Mouse (Mus musculus): ENCODE results near the gene Nat8l. TPM values are rescaled to one million over a fixed set of nuclear protein-coding genes. Genes with fewer than 3 reads are reported as not detected.

Nat8l gene
- polyA plus RNA-seq, 1 experiment from 2014 or later = 0.12 TPM

- peaks cover 43% of the 10 kb centered on the region for H3K27me3 ChIP-seq (ENCODE audit: control insufficient read depth, insufficient read depth, low read depth, low read length)
- no peak for ATAC-seq (ENCODE audit: low read depth)
Observed at GRCm38 (mm10) chr5:33999466-34000090, 3.8 kb downstream of the Nat8l start.

DNA sequence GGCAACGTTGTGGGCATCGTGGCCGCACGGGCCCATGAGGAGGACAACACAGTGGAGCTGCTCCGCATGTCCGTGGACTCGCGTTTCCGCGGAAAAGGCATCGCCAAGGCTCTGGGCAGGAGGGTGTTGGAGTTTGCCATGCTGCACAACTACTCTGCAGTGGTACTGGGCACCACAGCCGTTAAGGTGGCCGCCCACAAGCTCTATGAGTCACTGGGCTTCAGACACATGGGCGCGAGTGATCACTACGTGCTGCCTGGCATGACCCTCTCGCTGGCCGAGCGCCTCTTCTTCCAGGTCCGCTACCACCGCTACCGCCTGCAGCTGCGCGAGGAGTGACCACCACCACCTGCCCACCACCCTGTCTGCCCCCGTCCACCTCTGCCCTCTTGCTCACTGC, 5.0 kb downstream of the Nat8l start:
- Histone ChIP-seq H3K36me3 (ENCODE audit: control insufficient read depth, insufficient read depth) (no peaks in the 10 kb centered on the region), H3K4me2 (ENCODE audit: low read depth, low read length) (no peak overlapping the region), H3K27me3 (ENCODE audit: control insufficient read depth, insufficient read depth, low read depth, low read length) (peaks cover 31% of the 10 kb centered on the region), H3K27ac (ENCODE audit: low read length) (no peak overlapping the region), H3K9ac (ENCODE audit: low read depth, low read length) (no peak overlapping the region), H3K4me3 (ENCODE audit: low read depth, low read length) (no peak overlapping the region), H3K4me1 (ENCODE audit: control insufficient read depth, low read depth, low read length) (no peaks in the 10 kb centered on the region; the same call in none of the 2 replicates), H3K9me3 (replicated peaks; ENCODE audit: control insufficient read depth, low read length) (no peaks in the 10 kb centered on the region)
- WGBS (ENCODE audit: insufficient replicate concordance) = 85% methylated on average over 25 of the region's 25 CpGs
- no peak for ATAC-seq (ENCODE audit: low read depth)

More at GRCm38 (mm10) chr5:33999466-34000090, 3.8 kb downstream of the Nat8l start:
- Histone ChIP-seq H3K9ac (ENCODE audit: low read depth, low read length) (no peak overlapping the region), H3K36me3 (ENCODE audit: control insufficient read depth, insufficient read depth) (no peaks in the 10 kb centered on the region), H3K4me1 (ENCODE audit: control insufficient read depth, low read depth, low read length) (no peaks in the 10 kb centered on the region; the same call in none of the 2 replicates), H3K4me3 (ENCODE audit: low read depth, low read length) (no peak overlapping the region), H3K4me2 (ENCODE audit: low read depth, low read length) (no peak overlapping the region), H3K9me3 (replicated peaks; ENCODE audit: control insufficient read depth, low read length) (no peaks in the 10 kb centered on the region), H3K27ac (ENCODE audit: low read length) (no peak overlapping the region)
- 60% methylated on average over 6 of the region's 6 CpGs for WGBS (ENCODE audit: insufficient replicate concordance)

DNA sequence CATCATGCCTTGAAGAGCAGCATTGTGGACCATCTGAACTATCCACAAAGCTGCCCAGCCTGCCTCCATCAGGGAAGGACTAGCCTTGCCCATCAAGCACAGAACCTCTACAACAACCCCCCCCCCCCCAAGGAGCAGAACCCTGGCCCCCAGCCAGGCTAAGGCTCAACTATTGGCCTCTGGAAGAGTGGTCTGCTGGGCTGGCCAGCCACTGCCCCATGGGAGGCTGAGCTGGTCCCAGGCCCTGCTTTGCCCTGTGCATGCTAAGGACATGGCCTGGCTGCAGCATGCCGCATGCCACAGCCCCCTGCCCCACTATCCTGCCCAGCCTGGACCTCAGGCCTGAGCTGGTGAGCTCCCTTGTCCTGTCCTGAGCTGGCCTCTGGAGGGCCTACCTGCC, 5.6 kb downstream of the Nat8l start:
- H3K9me3 ChIP-seq (replicated peaks; ENCODE audit: control insufficient read depth, low read length) = no peaks in the 10 kb centered on the region
- no peak overlapping the region for H3K9ac ChIP-seq (ENCODE audit: low read depth, low read length)
- H3K4me3 ChIP-seq (ENCODE audit: low read depth, low read length) = no peak overlapping the region
- 69% methylated on average over 1 of the region's 1 CpGs for WGBS (ENCODE audit: insufficient replicate concordance)
- no peaks in the 10 kb centered on the region; the same call in 1 of the 2 replicates for H3K4me1 ChIP-seq (ENCODE audit: control insufficient read depth, low read depth, low read length)
- H3K27me3 ChIP-seq (ENCODE audit: control insufficient read depth, insufficient read depth, low read depth, low read length) = peaks cover 25% of the 10 kb centered on the region
- H3K4me2 ChIP-seq (ENCODE audit: low read depth, low read length) = no peak overlapping the region
- H3K27ac ChIP-seq (ENCODE audit: low read length) = no peak overlapping the region
- no peaks in the 10 kb centered on the region for H3K36me3 ChIP-seq (ENCODE audit: control insufficient read depth, insufficient read depth)
- ATAC-seq (ENCODE audit: low read depth) = no peak

- WGBS (ENCODE audit: insufficient replicate concordance) = 71% methylated on average over 4 of the region's 4 CpGs
- Histone ChIP-seq H3K27me3 (ENCODE audit: control insufficient read depth, insufficient read depth, low read depth, low read length) (peaks cover 12% of the 10 kb centered on the region), H3K4me3 (ENCODE audit: low read depth, low read length) (no peak overlapping the region), H3K4me1 (ENCODE audit: control insufficient read depth, low read depth, low read length) (no peaks in the 10 kb centered on the region), H3K36me3 (ENCODE audit: control insufficient read depth, insufficient read depth) (no peaks in the 10 kb centered on the region), H3K4me2 (ENCODE audit: low read depth, low read length) (no peak overlapping the region), H3K27ac (ENCODE audit: low read length) (no peak overlapping the region), H3K9ac (ENCODE audit: low read depth, low read length) (no peak overlapping the region), H3K9me3 (replicated peaks; ENCODE audit: control insufficient read depth, low read length) (no peaks in the 10 kb centered on the region)
- no peak for ATAC-seq (ENCODE audit: low read depth)
Observed at GRCm38 (mm10) chr5:34002636-34003035, 6.9 kb downstream of the Nat8l start.

- ATAC-seq (ENCODE audit: low read depth) = no peak
- H3K27me3 ChIP-seq (ENCODE audit: control insufficient read depth, insufficient read depth, low read depth, low read length) = no peaks in the 10 kb centered on the region
- H3K36me3 ChIP-seq (ENCODE audit: control insufficient read depth, insufficient read depth) = no peaks in the 10 kb centered on the region
- H3K4me1 ChIP-seq (ENCODE audit: control insufficient read depth, low read depth, low read length) = no peaks in the 10 kb centered on the region
- no peak overlapping the region for H3K27ac ChIP-seq (ENCODE audit: low read length)
- 65% methylated on average over 5 of the region's 5 CpGs for WGBS (ENCODE audit: insufficient replicate concordance)
- H3K9ac ChIP-seq (ENCODE audit: low read depth, low read length) = no peak overlapping the region
- H3K4me3 ChIP-seq (ENCODE audit: low read depth, low read length) = no peak overlapping the region
- no peak overlapping the region for H3K4me2 ChIP-seq (ENCODE audit: low read depth, low read length)
- H3K9me3 ChIP-seq (replicated peaks; ENCODE audit: control insufficient read depth, low read length) = no peaks in the 10 kb centered on the region
Observed at GRCm38 (mm10) chr5:34004618-34005017, 8.8 kb downstream of the Nat8l start.

DNA sequence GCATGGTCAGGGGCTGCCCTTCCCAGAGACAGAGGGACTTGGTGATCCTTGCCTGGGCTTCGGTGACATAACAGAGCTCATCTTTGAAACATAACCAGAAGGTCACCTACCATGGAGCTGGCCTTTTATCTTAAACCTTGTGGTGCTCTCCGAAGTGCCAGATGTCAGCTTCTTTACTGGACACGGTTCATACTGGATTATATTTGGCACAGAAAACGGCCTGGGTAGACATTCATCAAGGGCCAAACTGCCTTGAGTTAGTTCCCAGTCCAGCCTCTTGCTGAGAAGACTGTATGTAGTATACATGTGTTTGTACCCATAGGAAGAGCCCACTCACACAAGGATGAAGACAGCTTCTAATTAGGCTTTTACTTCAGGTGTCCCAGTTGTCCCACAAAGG, 11.0 kb downstream of the Nat8l start:
- Histone ChIP-seq H3K4me1 (ENCODE audit: control insufficient read depth, low read depth, low read length) (no peaks in the 10 kb centered on the region), H3K27me3 (ENCODE audit: control insufficient read depth, insufficient read depth, low read depth, low read length) (no peaks in the 10 kb centered on the region), H3K27ac (ENCODE audit: low read length) (no peak overlapping the region), H3K9me3 (replicated peaks; ENCODE audit: control insufficient read depth, low read length) (no peaks in the 10 kb centered on the region), H3K36me3 (ENCODE audit: control insufficient read depth, insufficient read depth) (no peaks in the 10 kb centered on the region), H3K9ac (ENCODE audit: low read depth, low read length) (no peak overlapping the region), H3K4me3 (ENCODE audit: low read depth, low read length) (no peak overlapping the region), H3K4me2 (ENCODE audit: low read depth, low read length) (no peak overlapping the region)
- 52% methylated on average over 4 of the region's 4 CpGs for WGBS (ENCODE audit: insufficient replicate concordance)
- no peak for ATAC-seq (ENCODE audit: low read depth)

DNA sequence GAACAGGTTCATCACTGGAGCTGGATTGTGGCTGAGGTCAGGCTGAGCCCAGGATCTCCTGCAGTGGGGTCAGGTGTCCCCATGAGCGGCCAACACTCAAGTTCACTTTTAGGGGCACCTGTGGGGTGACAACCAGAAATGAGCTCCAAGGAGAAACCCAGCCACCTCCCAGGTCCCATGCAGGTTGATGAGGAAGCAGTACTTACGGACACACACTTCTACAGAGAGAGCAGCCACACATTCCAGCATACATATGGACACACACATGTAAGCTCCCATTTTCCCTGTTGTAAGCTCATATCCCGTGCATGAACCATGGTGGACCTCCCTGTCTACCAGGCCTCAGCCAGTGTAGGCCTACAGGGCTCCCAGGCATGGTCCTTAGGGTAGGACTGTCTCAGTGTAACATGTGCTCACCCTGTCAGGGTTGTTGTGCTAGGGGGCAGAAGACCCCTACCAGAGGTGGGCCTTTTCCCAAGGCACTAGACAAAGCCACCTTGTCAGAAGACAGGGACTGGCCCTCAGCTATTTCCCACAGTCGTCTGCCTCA, 11.7 kb downstream of the Nat8l start:
- H3K36me3 ChIP-seq (ENCODE audit: control insufficient read depth, insufficient read depth) = no peaks in the 10 kb centered on the region
- WGBS (ENCODE audit: insufficient replicate concordance) = 46% methylated on average over 4 of the region's 4 CpGs
- ATAC-seq (ENCODE audit: low read depth) = no peak
- H3K27me3 ChIP-seq (ENCODE audit: control insufficient read depth, insufficient read depth, low read depth, low read length) = no peaks in the 10 kb centered on the region
- no peak overlapping the region for H3K4me3 ChIP-seq (ENCODE audit: low read depth, low read length)
- no peak overlapping the region for H3K9ac ChIP-seq (ENCODE audit: low read depth, low read length)
- H3K4me2 ChIP-seq (ENCODE audit: low read depth, low read length) = no peak overlapping the region
- no peaks in the 10 kb centered on the region for H3K9me3 ChIP-seq (replicated peaks; ENCODE audit: control insufficient read depth, low read length)
- no peak overlapping the region for H3K27ac ChIP-seq (ENCODE audit: low read length)
- H3K4me1 ChIP-seq (ENCODE audit: control insufficient read depth, low read depth, low read length) = no peaks in the 10 kb centered on the region

DNA sequence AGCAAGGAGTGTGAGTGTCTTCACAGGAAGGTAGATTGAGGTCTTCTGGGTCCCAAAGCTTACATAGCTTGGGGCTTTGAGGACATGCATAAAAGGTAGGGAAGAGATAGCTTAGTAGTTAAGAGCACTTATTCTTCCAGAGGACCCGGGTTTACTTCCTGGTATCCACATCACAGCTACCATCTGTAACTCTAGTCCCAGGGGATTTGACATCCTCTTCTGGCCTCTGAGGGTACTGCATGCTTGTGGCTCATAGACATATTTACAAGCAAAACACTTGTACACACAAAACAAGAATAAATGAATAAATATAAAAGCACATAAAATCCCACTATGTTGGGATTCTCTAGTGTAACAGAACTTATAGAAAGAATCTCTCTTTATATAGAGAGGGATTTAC, 18.9 kb downstream of the Nat8l start:
- Histone ChIP-seq H3K4me2 (ENCODE audit: low read depth, low read length) (no peak overlapping the region), H3K4me1 (ENCODE audit: control insufficient read depth, low read depth, low read length) (no peaks in the 10 kb centered on the region), H3K27ac (ENCODE audit: low read length) (no peak overlapping the region), H3K9me3 (replicated peaks; ENCODE audit: control insufficient read depth, low read length) (no peaks in the 10 kb centered on the region), H3K36me3 (ENCODE audit: control insufficient read depth, insufficient read depth) (no peaks in the 10 kb centered on the region), H3K9ac (ENCODE audit: low read depth, low read length) (no peak overlapping the region), H3K27me3 (ENCODE audit: control insufficient read depth, insufficient read depth, low read depth, low read length) (no peaks in the 10 kb centered on the region), H3K4me3 (ENCODE audit: low read depth, low read length) (no peak overlapping the region)
- WGBS (ENCODE audit: insufficient replicate concordance) = 39% methylated on average over 1 of the region's 1 CpGs
- ATAC-seq (ENCODE audit: low read depth) = no peak

- Histone ChIP-seq H3K9me3 (replicated peaks; ENCODE audit: control insufficient read depth, low read length) (no peaks in the 10 kb centered on the region), H3K9ac (ENCODE audit: low read depth, low read length) (no peak overlapping the region), H3K4me3 (ENCODE audit: low read depth, low read length) (no peak overlapping the region), H3K27me3 (ENCODE audit: control insufficient read depth, insufficient read depth, low read depth, low read length) (no peaks in the 10 kb centered on the region), H3K4me1 (ENCODE audit: control insufficient read depth, low read depth, low read length) (no peaks in the 10 kb centered on the region), H3K36me3 (ENCODE audit: control insufficient read depth, insufficient read depth) (no peaks in the 10 kb centered on the region), H3K4me2 (ENCODE audit: low read depth, low read length) (no peak overlapping the region), H3K27ac (ENCODE audit: low read length) (no peak overlapping the region)
- WGBS (ENCODE audit: insufficient replicate concordance) = 55% methylated on average over 4 of the region's 4 CpGs
- no peak for ATAC-seq (ENCODE audit: low read depth)
Observed at GRCm38 (mm10) chr5:34018968-34019367, 23.2 kb downstream of the Nat8l start.
